Mouse (Mus musculus) stomach, postnatal 0 days (tissue): Measurements from ENCODE around the gene Med8.

ENCODE experiments used
- CTCF ChIP-seq: IDR thresholded peaks from 2 replicates; pipeline ENCODE4 v1.5.1; 2016; ENCODE audit warnings: antibody characterized with exemption, low read depth, mild to moderate bottlenecking, moderate library complexity
- EP300 ChIP-seq: optimal IDR thresholded peaks from 2 replicates; pipeline ENCODE3; 2016; ENCODE audit warnings: antibody characterized with exemption

GRCm38 (mm10) chr4:118421384-118421783 is 12.2 kb downstream of the Med8 start:
- TF ChIP-seq CTCF = no peak
- TF ChIP-seq EP300 = no peak
